Mouse (Mus musculus): Measurements from ENCODE around the gene Dnah3. TPM values are rescaled to one million over a fixed set of nuclear protein-coding genes. Genes with fewer than 3 reads are reported as not detected.

The Dnah3 gene
- polyA plus RNA-seq, 1 experiment from 2014 or later = not detected

DNA sequence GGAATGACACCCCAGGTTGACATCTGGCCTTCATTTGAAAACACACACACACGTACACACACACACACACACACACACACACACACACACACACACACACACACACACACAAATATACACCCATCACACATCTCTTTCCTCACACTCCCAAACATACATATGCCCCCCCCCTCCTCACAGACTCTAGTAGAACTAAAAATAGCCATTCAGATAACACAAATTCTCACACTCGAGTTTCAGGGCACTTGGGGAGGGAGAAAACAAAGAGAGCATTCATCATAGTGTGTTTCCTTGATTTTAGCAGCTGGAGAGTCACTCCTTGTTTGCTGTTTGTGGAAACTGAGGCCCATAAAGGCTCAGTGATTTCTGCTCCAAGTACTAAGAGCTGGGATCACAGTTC is 41.1 kb downstream of the Dnah3 start:
- H3K9ac ChIP-seq = no peak overlapping the region
- no peak for ATAC-seq (ENCODE audit: insufficient read depth)
- no peak overlapping the region for H3K4me3 ChIP-seq (replicated peaks)
- no peaks in the 10 kb centered on the region for H3K9me3 ChIP-seq (replicated peaks)
- H3K4me1 ChIP-seq (replicated peaks) = no peaks in the 10 kb centered on the region
- no peaks in the 10 kb centered on the region for H3K27me3 ChIP-seq
- no peak overlapping the region for H3K4me2 ChIP-seq
- H3K36me3 ChIP-seq (replicated peaks) = no peaks in the 10 kb centered on the region
- WGBS (ENCODE audit: insufficient replicate concordance) = 13% methylated on average over 2 of the region's 2 CpGs
- H3K27ac ChIP-seq (replicated peaks) = no peak overlapping the region

DNA sequence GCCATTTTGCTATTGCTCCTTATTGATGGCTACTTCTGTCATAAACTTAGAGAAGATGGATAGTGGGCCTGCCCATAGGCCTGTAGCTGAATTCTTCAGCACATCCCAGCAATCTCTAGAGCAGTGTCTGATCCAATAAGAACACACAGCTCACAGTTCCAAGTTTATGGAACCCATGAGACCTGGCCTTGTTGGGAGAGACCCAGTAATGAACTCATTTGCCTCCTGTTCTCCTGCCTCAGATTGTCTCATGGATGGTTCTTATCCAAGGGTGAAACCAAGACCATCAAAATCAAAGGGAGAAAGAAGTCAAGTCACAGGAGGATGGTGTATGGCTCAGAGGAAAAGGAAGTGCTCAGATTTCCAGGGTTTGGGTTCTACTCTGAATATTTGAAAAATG is 44.6 kb downstream of the Dnah3 start:
- Histone ChIP-seq H3K4me1 (replicated peaks) (no peaks in the 10 kb centered on the region), H3K4me3 (replicated peaks) (no peak overlapping the region), H3K27me3 (no peaks in the 10 kb centered on the region), H3K36me3 (replicated peaks) (no peaks in the 10 kb centered on the region), H3K4me2 (no peak overlapping the region), H3K9ac (no peak overlapping the region), H3K9me3 (replicated peaks) (no peaks in the 10 kb centered on the region), H3K27ac (replicated peaks) (no peak overlapping the region)
- ATAC-seq (ENCODE audit: insufficient read depth) = no peak

DNA sequence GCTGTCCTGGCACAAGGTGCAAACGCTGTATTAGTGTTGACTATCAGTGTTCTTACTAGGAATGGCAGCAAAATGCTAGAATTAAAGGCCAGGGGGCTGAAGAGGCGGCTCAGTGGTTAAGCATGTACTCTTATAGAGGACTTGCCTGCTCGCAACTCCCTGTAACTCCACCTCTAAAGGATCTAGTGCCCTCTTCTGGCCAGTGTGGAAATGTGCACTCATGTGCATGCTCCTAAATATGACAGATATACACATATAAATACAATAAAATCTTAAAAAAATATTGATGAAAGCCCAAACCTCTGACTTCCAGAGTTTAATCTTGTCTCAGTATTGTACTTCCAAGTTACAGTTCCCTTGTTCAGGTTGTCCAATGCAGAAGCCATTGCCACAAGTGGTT is 51.1 kb downstream of the Dnah3 start:
- no peak overlapping the region for H3K9ac ChIP-seq
- no peak overlapping the region for H3K4me2 ChIP-seq
- H3K9me3 ChIP-seq (replicated peaks) = no peaks in the 10 kb centered on the region
- no peak for ATAC-seq (ENCODE audit: insufficient read depth)
- H3K27ac ChIP-seq (replicated peaks) = no peak overlapping the region
- H3K27me3 ChIP-seq = no peaks in the 10 kb centered on the region
- H3K4me1 ChIP-seq (replicated peaks) = no peaks in the 10 kb centered on the region
- H3K36me3 ChIP-seq (replicated peaks) = no peaks in the 10 kb centered on the region
- no peak overlapping the region for H3K4me3 ChIP-seq (replicated peaks)
- WGBS (ENCODE audit: insufficient replicate concordance) = 58% methylated on average over 3 of the region's 3 CpGs

DNA sequence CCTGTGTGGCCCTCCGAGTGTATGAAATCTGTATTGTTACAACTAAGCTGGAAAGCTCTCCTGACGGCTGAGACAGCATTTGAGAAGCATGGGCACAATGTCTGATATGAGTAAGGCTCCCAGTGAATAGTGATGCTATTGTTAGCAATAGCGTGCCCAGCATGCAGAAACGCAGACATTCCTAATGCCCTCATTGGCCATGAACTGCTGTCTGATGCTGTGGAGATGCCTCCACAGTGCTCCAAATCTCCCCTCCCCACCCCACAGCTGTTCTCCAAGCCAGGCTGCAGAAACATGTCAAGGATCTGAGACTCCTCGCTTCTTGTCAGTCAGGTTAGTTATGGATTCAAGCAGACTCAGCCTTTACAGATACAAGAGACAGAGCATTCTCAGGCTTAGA is 58.7 kb downstream of the Dnah3 start:
- Histone ChIP-seq H3K27ac (replicated peaks) (no peak overlapping the region), H3K4me1 (replicated peaks) (no peaks in the 10 kb centered on the region), H3K9me3 (replicated peaks) (no peaks in the 10 kb centered on the region), H3K36me3 (replicated peaks) (no peaks in the 10 kb centered on the region), H3K27me3 (no peaks in the 10 kb centered on the region), H3K9ac (no peak overlapping the region), H3K4me2 (no peak overlapping the region), H3K4me3 (replicated peaks) (no peak overlapping the region)
- WGBS (ENCODE audit: insufficient replicate concordance) = 63% methylated on average over 5 of the region's 5 CpGs
- ATAC-seq (ENCODE audit: insufficient read depth) = no peak

DNA sequence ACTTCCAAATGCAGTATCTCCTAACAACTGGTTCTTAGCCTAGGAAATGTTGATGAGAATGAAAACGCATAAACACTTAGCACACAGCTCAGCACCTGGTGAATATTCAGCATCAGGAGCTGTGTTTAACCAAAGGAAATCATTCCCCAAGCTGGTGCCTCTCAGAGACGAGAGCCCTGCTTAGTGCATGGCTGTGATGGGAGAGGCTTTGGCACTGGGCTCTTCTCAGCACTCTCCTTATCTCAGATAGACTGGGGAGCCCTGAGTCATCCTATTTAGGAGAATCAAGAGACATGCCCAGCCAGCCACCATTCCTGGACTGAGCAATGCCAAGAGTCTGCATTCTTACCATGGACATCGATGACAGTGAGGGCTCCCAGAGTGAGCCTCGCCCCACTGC is 60.1 kb downstream of the Dnah3 start:
- 57% methylated on average over 4 of the region's 4 CpGs for WGBS (ENCODE audit: insufficient replicate concordance)
- H3K9me3 ChIP-seq (replicated peaks) = no peaks in the 10 kb centered on the region
- H3K9ac ChIP-seq = no peak overlapping the region
- H3K27ac ChIP-seq (replicated peaks) = no peak overlapping the region
- ATAC-seq (ENCODE audit: insufficient read depth) = no peak
- H3K4me3 ChIP-seq (replicated peaks) = no peak overlapping the region
- H3K27me3 ChIP-seq = no peaks in the 10 kb centered on the region
- H3K4me1 ChIP-seq (replicated peaks) = no peaks in the 10 kb centered on the region
- no peaks in the 10 kb centered on the region for H3K36me3 ChIP-seq (replicated peaks)
- H3K4me2 ChIP-seq = no peak overlapping the region

DNA sequence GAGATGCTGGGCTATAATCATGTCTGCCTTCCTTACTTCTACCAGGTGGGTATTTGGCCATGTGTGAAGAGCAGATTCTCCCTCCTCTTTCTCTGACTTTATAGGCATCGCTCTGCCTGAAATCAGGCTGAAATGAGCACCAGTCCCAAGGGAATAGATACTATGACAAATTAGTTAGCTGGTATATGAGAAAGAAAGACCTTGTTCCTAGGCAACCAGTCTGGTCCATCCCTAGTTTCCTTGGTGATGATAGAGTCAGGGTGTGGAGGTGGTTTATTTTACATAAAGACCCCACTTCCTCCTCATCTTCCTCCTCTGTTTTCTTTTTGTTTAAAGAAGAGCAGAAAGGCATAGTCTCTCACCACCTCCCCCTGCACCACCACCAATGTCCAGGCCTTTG is 60.5 kb downstream of the Dnah3 start:
- Histone ChIP-seq H3K27ac (replicated peaks) (no peak overlapping the region), H3K9me3 (replicated peaks) (no peaks in the 10 kb centered on the region), H3K9ac (no peak overlapping the region), H3K4me2 (no peak overlapping the region), H3K4me1 (replicated peaks) (no peaks in the 10 kb centered on the region), H3K27me3 (no peaks in the 10 kb centered on the region), H3K36me3 (replicated peaks) (no peaks in the 10 kb centered on the region), H3K4me3 (replicated peaks) (no peak overlapping the region)
- 73% methylated on average over 1 of the region's 1 CpGs for WGBS (ENCODE audit: insufficient replicate concordance)
- no peak for ATAC-seq (ENCODE audit: insufficient read depth)

DNA sequence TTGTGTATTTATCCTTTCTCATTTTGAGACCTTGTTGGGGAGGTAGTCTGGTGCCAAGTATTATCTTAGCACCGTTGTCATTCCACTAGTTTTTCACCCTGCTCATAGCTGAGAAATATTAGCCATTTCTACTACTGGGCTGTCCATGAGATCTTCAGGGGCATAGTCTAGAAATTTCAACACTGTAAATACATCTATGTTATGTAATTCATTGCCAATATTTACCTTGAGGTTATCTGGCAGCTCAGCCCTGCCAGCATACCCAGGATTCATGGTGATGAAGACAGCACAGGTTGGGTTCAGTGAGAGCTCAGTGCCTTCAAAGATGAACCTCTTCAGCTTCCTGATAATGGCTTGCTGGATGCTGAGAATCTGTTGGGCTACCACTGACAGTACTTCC is 66.4 kb downstream of the Dnah3 start:
- WGBS (ENCODE audit: insufficient replicate concordance) = 63% methylated on average over 1 of the region's 1 CpGs
- no peak overlapping the region for H3K9ac ChIP-seq
- no peak; the same call in 1 of the 2 replicates for ATAC-seq (ENCODE audit: insufficient read depth)

DNA sequence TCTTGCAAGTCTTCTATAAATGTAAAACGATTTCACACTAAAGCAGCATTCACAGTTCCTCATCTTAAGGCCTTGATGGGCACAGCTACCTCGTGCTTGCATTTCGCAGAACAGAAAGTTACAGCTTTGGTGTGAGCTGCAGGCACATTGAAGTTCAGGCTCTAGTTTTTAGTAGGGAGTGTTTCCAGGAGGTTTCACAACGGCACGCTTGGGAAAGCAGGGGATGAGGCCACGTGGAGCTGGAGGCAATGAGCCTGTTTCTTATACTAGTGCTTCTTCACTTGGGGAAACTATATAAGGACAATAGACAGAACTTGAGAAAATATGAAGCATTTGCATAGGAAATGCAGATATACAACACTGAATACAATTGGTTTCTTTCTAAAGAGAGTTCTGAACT is 98.0 kb downstream of the Dnah3 start:
- Histone ChIP-seq H3K9ac (no peak overlapping the region), H3K27me3 (no peaks in the 10 kb centered on the region), H3K27ac (replicated peaks) (no peak overlapping the region), H3K4me2 (no peak overlapping the region), H3K4me3 (replicated peaks) (no peak overlapping the region), H3K36me3 (replicated peaks) (no peaks in the 10 kb centered on the region), H3K4me1 (replicated peaks) (no peaks in the 10 kb centered on the region), H3K9me3 (replicated peaks) (no peaks in the 10 kb centered on the region)
- ATAC-seq (ENCODE audit: insufficient read depth) = no peak
- 62% methylated on average over 6 of the region's 6 CpGs for whole genome bisulfite sequencing (ENCODE audit: insufficient replicate concordance)

More for the DNA sequence above, 66.4 kb downstream of the Dnah3 start:
- Histone ChIP-seq H3K27ac (replicated peaks) (no peak overlapping the region), H3K36me3 (replicated peaks) (no peaks in the 10 kb centered on the region), H3K4me3 (replicated peaks) (no peak overlapping the region), H3K4me2 (no peak overlapping the region), H3K4me1 (replicated peaks) (no peaks in the 10 kb centered on the region), H3K27me3 (no peaks in the 10 kb centered on the region), H3K9me3 (replicated peaks) (no peaks in the 10 kb centered on the region)

DNA sequence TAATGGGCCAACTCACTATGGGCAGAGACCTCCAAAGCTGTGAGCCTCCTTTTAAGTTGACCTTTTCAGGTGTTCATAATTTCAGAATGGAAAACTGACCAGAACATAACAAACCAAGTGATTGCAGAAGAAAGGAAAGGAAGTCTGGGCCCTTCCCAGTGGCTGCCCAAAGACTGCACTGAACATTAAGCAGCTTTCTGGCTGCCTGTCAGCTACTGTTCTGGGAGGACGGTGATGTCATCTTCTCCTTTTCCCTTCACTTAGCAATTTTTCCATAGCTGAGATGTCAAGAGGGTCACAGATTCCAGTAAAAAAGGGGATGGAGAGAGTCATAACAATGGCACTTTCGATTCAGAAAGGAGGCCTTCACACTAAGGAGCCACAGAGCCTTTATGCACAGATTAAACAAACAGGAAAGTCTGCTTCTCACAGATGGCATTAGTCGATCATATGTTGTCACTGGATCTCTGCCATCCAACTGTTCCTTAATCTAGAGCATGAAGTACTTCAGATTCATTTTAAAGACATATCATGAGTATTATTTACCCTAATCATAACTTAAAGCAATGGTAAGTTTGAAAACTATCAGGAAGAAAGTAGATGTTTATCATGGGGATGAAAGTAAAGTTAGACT is 109.7 kb downstream of the Dnah3 start:
- ATAC-seq (ENCODE audit: insufficient read depth) = no peak
- 54% methylated on average over 3 of the region's 3 CpGs for WGBS (ENCODE audit: insufficient replicate concordance)

DNA sequence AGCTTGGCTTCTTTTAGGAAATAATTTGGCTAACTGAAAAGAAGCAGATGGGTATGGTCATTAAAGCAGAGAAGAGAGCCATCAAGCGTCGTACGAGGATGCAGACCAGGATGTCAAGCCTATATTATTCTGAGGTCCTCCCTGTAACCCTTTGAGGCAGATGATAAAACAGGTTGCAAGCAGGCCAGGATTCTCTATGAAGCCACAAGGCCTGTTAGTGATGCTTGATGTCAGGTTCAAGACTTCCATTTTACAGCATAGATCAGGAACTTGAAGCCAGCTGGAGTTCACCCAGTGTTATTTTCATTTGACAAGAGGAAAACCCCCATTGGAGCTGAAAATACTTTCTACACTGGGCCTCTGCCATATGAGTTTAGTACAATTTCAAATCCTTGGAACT is 114.9 kb downstream of the Dnah3 start:
- H3K9ac ChIP-seq = no peak overlapping the region
- no peaks in the 10 kb centered on the region for H3K9me3 ChIP-seq (replicated peaks)
- 70% methylated on average over 3 of the region's 3 CpGs for WGBS (ENCODE audit: insufficient replicate concordance)
- H3K4me3 ChIP-seq (replicated peaks) = no peak overlapping the region
- H3K36me3 ChIP-seq (replicated peaks) = no peaks in the 10 kb centered on the region
- H3K4me2 ChIP-seq = no peak overlapping the region
- ATAC-seq (ENCODE audit: insufficient read depth) = no peak
- H3K4me1 ChIP-seq (replicated peaks) = no peaks in the 10 kb centered on the region
- H3K27me3 ChIP-seq = no peaks in the 10 kb centered on the region
- no peak overlapping the region for H3K27ac ChIP-seq (replicated peaks)

More for the DNA sequence above, 109.7 kb downstream of the Dnah3 start:
- Histone ChIP-seq H3K27ac (replicated peaks) (no peak overlapping the region), H3K9me3 (replicated peaks) (no peaks in the 10 kb centered on the region), H3K4me3 (replicated peaks) (no peak overlapping the region), H3K9ac (no peak overlapping the region), H3K36me3 (replicated peaks) (no peaks in the 10 kb centered on the region), H3K4me1 (replicated peaks) (no peaks in the 10 kb centered on the region), H3K4me2 (no peak overlapping the region), H3K27me3 (no peaks in the 10 kb centered on the region)

DNA sequence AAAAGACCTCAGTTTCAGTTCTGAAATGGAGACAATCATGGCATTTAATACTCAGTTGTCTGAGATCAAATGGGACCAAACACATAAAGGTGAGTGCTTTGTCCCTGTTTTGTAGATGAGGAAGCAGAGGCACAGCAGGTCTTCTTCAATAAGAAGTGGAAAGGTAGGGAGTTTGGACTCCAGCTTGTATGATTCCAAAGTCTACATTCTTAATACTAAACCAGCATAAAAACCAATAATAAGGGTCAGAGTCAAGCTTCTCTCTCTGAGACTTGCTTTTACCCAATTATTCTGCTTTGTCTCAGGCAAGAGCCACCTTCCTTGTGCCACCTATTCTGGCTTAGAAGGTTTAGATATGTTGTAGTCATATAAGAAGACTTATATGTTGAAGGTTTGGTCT is 116.5 kb downstream of the Dnah3 start:
- H3K4me3 ChIP-seq (replicated peaks) = no peak overlapping the region

DNA sequence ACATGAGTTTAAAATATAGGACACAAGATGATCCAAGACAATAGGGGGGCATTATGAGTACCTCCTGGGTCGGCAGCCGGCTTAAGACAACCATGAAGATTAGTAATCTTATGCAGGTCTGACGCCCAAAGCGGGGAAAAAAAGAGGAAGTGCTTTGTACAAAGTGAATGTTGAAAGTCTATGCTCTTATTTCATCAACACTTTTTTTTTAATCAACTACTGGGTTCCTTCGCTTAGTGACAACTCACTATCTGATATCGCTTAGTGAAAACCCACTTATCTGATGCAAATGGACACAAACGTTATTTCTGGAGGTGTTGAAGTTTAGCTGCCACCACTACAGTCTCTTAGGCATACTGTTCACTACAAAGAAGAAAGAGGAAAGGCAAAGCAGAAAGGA is 117.5 kb downstream of the Dnah3 start:
- Histone ChIP-seq H3K4me3 (replicated peaks) (no peak overlapping the region), H3K27ac (replicated peaks) (no peak overlapping the region), H3K9me3 (replicated peaks) (no peaks in the 10 kb centered on the region), H3K4me2 (no peak overlapping the region), H3K4me1 (replicated peaks) (no peaks in the 10 kb centered on the region), H3K36me3 (replicated peaks) (no peaks in the 10 kb centered on the region), H3K27me3 (no peaks in the 10 kb centered on the region), H3K9ac (no peak overlapping the region)
- 44% methylated on average over 7 of the region's 7 CpGs for WGBS (ENCODE audit: insufficient replicate concordance)
- no peak for ATAC-seq (ENCODE audit: insufficient read depth)

More for the DNA sequence above, 116.5 kb downstream of the Dnah3 start:
- no peaks in the 10 kb centered on the region for H3K9me3 ChIP-seq (replicated peaks)
- no peaks in the 10 kb centered on the region for H3K4me1 ChIP-seq (replicated peaks)
- no peak overlapping the region for H3K4me2 ChIP-seq
- H3K9ac ChIP-seq = no peak overlapping the region
- no peaks in the 10 kb centered on the region for H3K36me3 ChIP-seq (replicated peaks)
- H3K27ac ChIP-seq (replicated peaks) = no peak overlapping the region
- no peaks in the 10 kb centered on the region for H3K27me3 ChIP-seq
- no peak for ATAC-seq (ENCODE audit: insufficient read depth)
